Mouse (Mus musculus) E14TG2a.4 (cell line): ENCODE results near the gene E330009J07Rik.

ENCODE experiments used
- CTCF ChIP-seq: conservative IDR thresholded peaks from 2 replicates; pipeline ENCODE4 v1.5.1; 2014; ENCODE audit warnings: low read length
- NANOG ChIP-seq: IDR thresholded peaks from 2 replicates; pipeline ENCODE4 v1.6.1; 2014; ENCODE audit warnings: borderline replicate concordance, low read length, mixed read lengths
- POU5F1 ChIP-seq: IDR thresholded peaks from 2 replicates; pipeline ENCODE4 v1.6.1; 2014; ENCODE audit warnings: low read length, borderline replicate concordance

DNA sequence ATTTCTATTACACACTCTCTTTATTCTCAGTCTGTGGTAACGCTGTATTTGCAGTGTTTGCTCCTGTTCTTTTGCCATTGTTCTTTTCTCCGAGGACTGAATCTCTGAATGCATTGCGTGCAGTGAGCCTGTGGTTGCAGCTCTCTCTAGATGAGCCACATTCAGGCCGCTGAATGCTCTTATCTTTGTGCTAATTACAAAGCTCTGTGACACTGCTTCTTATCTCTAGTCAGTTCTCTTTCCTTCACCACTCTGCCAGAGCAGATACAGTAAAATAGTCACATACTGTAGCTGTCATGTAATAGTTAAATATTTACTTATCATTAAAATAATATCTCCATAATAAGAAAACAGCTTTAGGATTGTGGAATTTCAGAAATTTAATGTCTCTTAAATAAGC is 47.3 kb downstream of the E330009J07Rik start:
- no peak for TF ChIP-seq CTCF
- no peak for TF ChIP-seq POU5F1
- TF ChIP-seq NANOG = no peak
